Mouse (Mus musculus) midbrain, embryonic 12.5 days (tissue): Measurements from ENCODE around the gene Tmem54. TPM values are rescaled to one million over a fixed set of nuclear protein-coding genes. Genes with fewer than 3 reads are reported as not detected.

Experiments used
- ATAC-seq: fragments of 200-750 bp; cut with Nextera tagmentation; 2 replicates; pipeline ENCODE4 v1.8.0; 2017; ENCODE audit warnings: low read depth, moderate TSS enrichment, moderate library complexity; ENCODE audit not compliant: low FRiP score
- H3K27ac ChIP-seq: fragments of 300-500 bp; sonication (generic); replicated peaks from 2 replicates; pipeline ENCODE4 v1.5.1; 2016; ENCODE audit warnings: mild to moderate bottlenecking
- H3K27me3 ChIP-seq: fragments of 300-500 bp; sonication (generic); 2 replicates; pipeline ENCODE4 v1.6.1; 2016; ENCODE audit warnings: mild to moderate bottlenecking
- H3K36me3 ChIP-seq: fragments of 300-500 bp; sonication (generic); 2 replicates; pipeline ENCODE4 v1.6.1; 2016
- H3K4me1 ChIP-seq: fragments of 300-500 bp; sonication (generic); 2 replicates; pipeline ENCODE4 v1.6.1; 2016
- H3K4me2 ChIP-seq: fragments of 300-500 bp; sonication (generic); replicated peaks from 2 replicates; pipeline ENCODE4 v1.6.1; 2016; ENCODE audit warnings: mild to moderate bottlenecking, moderate library complexity
- H3K4me3 ChIP-seq: fragments of 300-500 bp; sonication (generic); 2 replicates; pipeline ENCODE4 v1.5.1; 2016; ENCODE audit warnings: mild to moderate bottlenecking
- H3K9ac ChIP-seq: fragments of 300-500 bp; sonication (generic); replicated peaks from 2 replicates; pipeline ENCODE4 v1.6.1; 2016; ENCODE audit warnings: mild to moderate bottlenecking, moderate library complexity
- H3K9me3 ChIP-seq: fragments of 300-500 bp; sonication (generic); 2 replicates; pipeline ENCODE4 v1.6.1; 2016; ENCODE audit warnings: mild to moderate bottlenecking
- WGBS: fragments of 180-500 bp; shearing (Covaris S2); methylation state at CpG from one replicate; pipeline ENCODE4 v1.1.7; 2016; 5-methylcytosine and 5-hydroxymethylcytosine counted together
- polyA plus RNA-seq: library from polyadenylated mRNA; unstranded; fragments of >200 nt; fragmentation: Nextera tagmentation; extraction: Ambion mirVana; gene quantifications from 2 replicates; pipeline ENCODE4 v1.2.1, GENCODE M21; 2016

The Tmem54 gene
- polyA plus RNA-seq, 1 experiment from 2014 or later: 0.51 TPM

DNA sequence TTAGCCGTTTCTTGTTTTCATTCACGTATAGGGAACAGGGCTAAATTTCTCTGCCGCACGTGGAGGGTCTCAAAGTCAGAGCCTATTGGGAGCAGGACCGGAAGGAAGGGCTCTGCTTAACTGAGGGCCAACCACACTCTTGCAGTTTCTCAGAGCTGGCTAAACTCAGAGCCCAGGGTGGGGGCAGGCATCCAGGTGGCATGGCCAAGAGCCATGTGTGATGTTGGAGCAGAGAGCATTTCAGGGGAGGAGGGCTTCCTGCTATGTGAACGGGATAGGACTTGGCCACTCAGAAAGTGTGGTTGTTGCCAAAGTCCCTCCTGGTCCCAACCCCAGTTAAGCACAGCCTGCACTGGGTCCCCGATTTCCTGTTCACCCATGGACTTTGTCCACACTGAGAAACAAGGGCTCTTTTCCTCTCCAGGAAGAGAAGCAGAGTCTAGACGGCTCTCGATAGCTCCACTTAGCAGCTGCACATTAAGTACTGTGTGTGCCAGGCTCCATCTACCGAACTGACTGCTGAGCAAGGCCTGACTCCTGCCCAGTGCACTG lies 2.1 kb downstream of the Tmem54 start:
- Histone ChIP-seq H3K9ac (no peak overlapping the region), H3K4me1 (peaks cover 11% of the 10 kb centered on the region; the same call in 1 of the 2 replicates)
- ATAC-seq: no peak

DNA sequence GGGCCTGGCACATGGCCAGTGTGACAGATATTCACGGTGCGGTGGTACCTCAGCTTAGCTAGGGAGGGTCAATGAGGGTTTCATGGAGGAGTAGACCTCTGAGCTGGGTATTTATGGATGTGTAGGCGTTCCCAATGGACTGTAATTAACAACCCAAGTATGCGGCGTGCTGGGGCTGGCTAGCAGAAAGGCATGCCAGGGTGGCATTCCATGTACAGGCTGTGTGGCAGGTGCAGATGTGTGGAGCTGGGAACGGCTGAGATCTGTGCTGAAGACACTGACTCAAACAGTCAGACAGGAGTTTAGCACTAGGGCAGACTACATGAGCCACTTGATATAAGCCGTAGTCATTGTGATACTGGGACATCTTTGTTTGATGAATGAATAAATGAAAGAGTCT lies 3.3 kb downstream of the Tmem54 start:
- Histone ChIP-seq H3K27ac (no peak overlapping the region), H3K4me3 (no peak overlapping the region), H3K4me2 (no peak overlapping the region), H3K36me3 (no peaks in the 10 kb centered on the region), H3K4me1 (peaks cover 17% of the 10 kb centered on the region), H3K27me3 (peaks cover 53% of the 10 kb centered on the region), H3K9me3 (no peaks in the 10 kb centered on the region), H3K9ac (no peak overlapping the region)
- 91% methylated on average over 7 of the region's 7 CpGs for WGBS
- no peak for ATAC-seq

More for the DNA sequence above, 2.1 kb downstream of the Tmem54 start:
- Histone ChIP-seq H3K9me3 (no peaks in the 10 kb centered on the region), H3K36me3 (no peaks in the 10 kb centered on the region), H3K4me2 (no peak overlapping the region), H3K27ac (no peak overlapping the region), H3K27me3 (peaks cover 59% of the 10 kb centered on the region), H3K4me3 (no peak overlapping the region)
- WGBS: 70% methylated on average over 10 of the region's 10 CpGs

- H3K4me2 ChIP-seq: no peak overlapping the region
- ATAC-seq: no peak
- H3K27me3 ChIP-seq: peaks cover 35% of the 10 kb centered on the region
- H3K27ac ChIP-seq: no peak overlapping the region
- no peak overlapping the region for H3K4me3 ChIP-seq
- WGBS: 87% methylated on average over 6 of the region's 6 CpGs
- no peaks in the 10 kb centered on the region for H3K36me3 ChIP-seq
- H3K9me3 ChIP-seq: no peaks in the 10 kb centered on the region
- no peak overlapping the region for H3K9ac ChIP-seq
- H3K4me1 ChIP-seq: peaks cover 20% of the 10 kb centered on the region
Observed at GRCm38 (mm10) chr4:129110804-129111203, 5.5 kb downstream of the Tmem54 start.

GRCm38 (mm10) chr4:129111350-129111749 lies 6.0 kb downstream of the Tmem54 start:
- H3K9ac ChIP-seq: no peak overlapping the region
- H3K27ac ChIP-seq: no peak overlapping the region
- H3K4me3 ChIP-seq: no peak overlapping the region
- H3K27me3 ChIP-seq: peaks cover 33% of the 10 kb centered on the region
- no peaks in the 10 kb centered on the region for H3K36me3 ChIP-seq
- ATAC-seq: no peak
- no peak overlapping the region for H3K4me2 ChIP-seq
- no peaks in the 10 kb centered on the region for H3K9me3 ChIP-seq
- 63% methylated on average over 11 of the region's 11 CpGs for WGBS
- peaks cover 15% of the 10 kb centered on the region for H3K4me1 ChIP-seq

DNA sequence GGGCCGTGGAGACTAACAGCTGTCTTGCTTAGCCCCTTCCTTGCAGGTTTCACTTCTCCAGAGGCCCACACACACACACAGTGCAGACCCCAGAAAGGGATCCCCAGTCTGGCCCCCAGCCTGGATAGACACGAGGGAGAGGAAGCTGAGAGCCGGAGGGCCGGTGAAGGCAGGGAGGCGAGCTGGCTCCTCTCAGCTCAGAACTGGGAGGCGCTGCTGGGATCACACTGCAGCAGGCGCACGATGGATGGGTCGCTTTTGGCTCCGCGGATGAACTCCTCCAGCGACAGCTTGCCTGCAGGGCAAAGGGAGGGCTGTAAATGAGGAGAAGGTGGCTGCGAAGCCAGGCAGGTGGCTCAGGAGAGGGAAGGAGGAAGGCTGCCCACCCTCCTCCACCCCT lies 6.9 kb downstream of the Tmem54 start:
- no peak overlapping the region for H3K9ac ChIP-seq
- H3K4me2 ChIP-seq: no peak overlapping the region
- ATAC-seq: no peak
- no peak overlapping the region for H3K4me3 ChIP-seq
- 73% methylated on average over 9 of the region's 13 CpGs for WGBS
- no peak overlapping the region for H3K27ac ChIP-seq
- H3K27me3 ChIP-seq: peaks cover 33% of the 10 kb centered on the region
- H3K36me3 ChIP-seq: no peaks in the 10 kb centered on the region
- peaks cover 14% of the 10 kb centered on the region for H3K4me1 ChIP-seq
- H3K9me3 ChIP-seq: no peaks in the 10 kb centered on the region

GRCm38 (mm10) chr4:129113083-129113988 lies 8.0 kb downstream of the Tmem54 start:
- H3K36me3 ChIP-seq: no peaks in the 10 kb centered on the region
- no peak overlapping the region for H3K4me3 ChIP-seq
- peaks cover 14% of the 10 kb centered on the region for H3K4me1 ChIP-seq
- H3K4me2 ChIP-seq: 0 out of 2 replicates have a peak overlapping the region, but pooled peaks have one; percentile 13
- H3K9ac ChIP-seq: no peak overlapping the region
- peak; percentile 92 for ATAC-seq
- peaks cover 25% of the 10 kb centered on the region for H3K27me3 ChIP-seq
- peak overlapping the region; percentile 52; the same call in 1 of the 2 replicates for H3K27ac ChIP-seq
- WGBS: 31% methylated on average over 28 of the region's 28 CpGs
- no peaks in the 10 kb centered on the region for H3K9me3 ChIP-seq

DNA sequence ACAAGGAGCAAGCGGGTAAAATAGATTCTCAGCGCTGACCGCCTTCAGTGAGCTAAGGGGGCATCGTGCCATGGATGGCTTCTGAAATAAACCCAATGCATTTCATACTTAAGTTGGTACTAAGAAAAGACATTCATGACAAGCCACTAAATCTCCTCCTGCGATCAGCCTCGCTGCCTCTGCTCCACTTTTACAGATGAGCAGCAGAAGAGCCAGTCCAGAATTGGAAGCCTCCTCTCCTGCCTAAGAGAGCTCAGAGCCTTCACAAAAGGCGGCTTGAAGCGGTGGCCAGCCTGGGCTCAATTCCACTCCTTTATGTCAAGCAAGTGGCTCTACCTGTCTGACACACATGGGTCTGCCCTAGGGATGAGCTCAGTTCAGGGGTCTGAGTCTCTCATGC lies 11.4 kb downstream of the Tmem54 start:
- no peak for ATAC-seq
- H3K27ac ChIP-seq: no peak overlapping the region
- peaks cover 55% of the 10 kb centered on the region for H3K27me3 ChIP-seq
- WGBS: 90% methylated on average over 8 of the region's 8 CpGs
- no peak overlapping the region for H3K4me2 ChIP-seq
- no peak overlapping the region for H3K9ac ChIP-seq
- H3K9me3 ChIP-seq: no peaks in the 10 kb centered on the region
- H3K4me1 ChIP-seq: peaks cover 28% of the 10 kb centered on the region
- H3K4me3 ChIP-seq: no peak overlapping the region
- H3K36me3 ChIP-seq: no peaks in the 10 kb centered on the region

GRCm38 (mm10) chr4:129117720-129118510 lies 12.6 kb downstream of the Tmem54 start:
- Histone ChIP-seq H3K27ac (no peak overlapping the region), H3K9ac (no peak overlapping the region), H3K4me2 (no peak overlapping the region), H3K27me3 (peaks cover 61% of the 10 kb centered on the region), H3K36me3 (no peaks in the 10 kb centered on the region), H3K9me3 (no peaks in the 10 kb centered on the region), H3K4me1 (peaks cover 31% of the 10 kb centered on the region), H3K4me3 (no peak overlapping the region)
- ATAC-seq: no peak
- WGBS: 88% methylated on average over 14 of the region's 14 CpGs

- peaks cover 75% of the 10 kb centered on the region for H3K27me3 ChIP-seq
- 77% methylated on average over 10 of the region's 10 CpGs for WGBS
- peaks cover 24% of the 10 kb centered on the region for H3K4me1 ChIP-seq
- no peak overlapping the region for H3K27ac ChIP-seq
- no peak overlapping the region for H3K9ac ChIP-seq
- no peaks in the 10 kb centered on the region for H3K36me3 ChIP-seq
- no peaks in the 10 kb centered on the region for H3K9me3 ChIP-seq
- H3K4me3 ChIP-seq: no peak overlapping the region
- H3K4me2 ChIP-seq: no peak overlapping the region
- ATAC-seq: no peak
Observed at GRCm38 (mm10) chr4:129119708-129120107, 14.4 kb downstream of the Tmem54 start.

GRCm38 (mm10) chr4:129120520-129121445 lies 15.4 kb downstream of the Tmem54 start:
- Histone ChIP-seq H3K4me3 (peak overlapping the region; percentile 48), H3K27ac (no peak overlapping the region), H3K27me3 (peaks cover 85% of the 10 kb centered on the region), H3K4me1 (peaks cover 30% of the 10 kb centered on the region), H3K9me3 (no peaks in the 10 kb centered on the region), H3K9ac (peak overlapping the region; percentile 55), H3K4me2 (peak overlapping the region; percentile 75), H3K36me3 (no peaks in the 10 kb centered on the region)
- 1% methylated on average over 55 of the region's 59 CpGs for WGBS
- peak; percentile 44; the same call in 1 of the 2 replicates for ATAC-seq

GRCm38 (mm10) chr4:129121569-129122086 lies 16.3 kb downstream of the Tmem54 start, which contains the start of gene Hpca:
Gene Hpca, minus strand, starts transcription at chr4:129122036.
- Histone ChIP-seq H3K4me1 (peaks cover 35% of the 10 kb centered on the region), H3K4me2 (peak within 1 kb of the TSS; percentile 75), H3K9ac (peak within 1 kb of the TSS; percentile 55), H3K9me3 (no peaks in the 10 kb centered on the region), H3K27ac (no peak within 1 kb of the TSS), H3K27me3 (peaks cover 90% of the 10 kb centered on the region), H3K4me3 (peak within 1 kb of the TSS; percentile 48), H3K36me3 (no peaks in the 10 kb centered on the region)
- WGBS: 3% methylated on average over 15 of the region's 17 CpGs
- 0 out of 2 replicates have a peak, but pooled peaks have one; percentile 11 for ATAC-seq
